Mouse (Mus musculus) embryo, embryonic 11 days (tissue): ENCODE measurements at regions not wholly inside any gene's neighbourhood (a gene's known extent, or its start where the extent isn't known, plus 50 kb on each side); places are given as distances from the start of the nearest gene placed in this dataset.
A peak's percentile ranks its signal among the peaks of the same experiment; 100 is the strongest.

ENCODE experiments used
- DNase-seq: peaks from one replicate; pipeline ENCODE4 v3.0.0-alpha.2; 2015

GRCm38 (mm10) chr15:62106518-62106975 is 1183.7 kb upstream of the A1bg start:
- DNase-seq, result peak; percentile 75

GRCm38 (mm10) chr15:62105483-62105882 is 1182.7 kb upstream of the A1bg start:
- DNase-seq, result no peak

- DNase-seq, result no peak
Observed at GRCm38 (mm10) chr15:62104653-62105052, 1181.8 kb upstream of the A1bg start.

DNA sequence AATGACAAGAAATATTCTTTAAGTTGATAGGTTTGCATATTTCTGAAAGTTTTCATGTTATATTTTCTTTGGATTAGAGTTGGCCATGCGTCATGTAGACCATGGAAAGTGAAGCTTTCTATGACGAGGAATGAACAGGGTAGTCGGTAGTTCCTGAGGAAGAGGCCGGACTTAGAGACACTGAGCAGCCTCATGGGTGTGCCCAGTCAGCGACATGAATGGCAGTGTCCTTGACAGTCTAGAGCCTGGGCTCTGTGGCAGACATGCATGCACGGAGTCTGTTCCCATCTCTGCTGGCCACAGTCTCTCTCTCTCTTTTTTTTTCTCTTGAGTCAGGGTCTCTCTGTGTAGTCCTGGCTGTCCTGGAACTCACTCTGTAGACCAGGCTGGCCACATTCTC is 1176.9 kb upstream of the A1bg start:
- DNase-seq, result no peak

- peak; percentile 18 for DNase-seq
Observed at GRCm38 (mm10) chr15:62098791-62099660, 1176.2 kb upstream of the A1bg start.

- DNase-seq, result no peak
Observed at GRCm38 (mm10) chr15:62096778-62097177, 1174.0 kb upstream of the A1bg start.

DNA sequence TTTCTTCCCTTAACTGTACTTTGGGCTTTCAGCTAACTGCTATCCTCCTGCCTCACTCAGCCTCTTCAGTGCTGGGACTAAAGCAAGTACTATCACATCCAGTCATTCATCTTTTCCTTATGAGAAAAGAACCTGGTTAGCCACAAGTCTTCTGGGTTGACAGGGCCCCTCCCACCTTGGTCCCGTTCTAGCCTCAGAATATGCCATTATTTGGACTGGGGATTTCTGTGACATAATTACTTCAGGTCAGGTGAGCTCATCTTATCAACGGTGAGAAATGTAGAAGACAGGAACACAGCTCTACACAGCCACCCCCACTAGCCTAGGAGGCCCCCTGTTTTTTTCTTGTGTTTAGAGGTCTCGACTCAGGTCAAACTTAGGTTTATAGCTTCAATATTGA is 1172.4 kb upstream of the A1bg start:
- no peak for DNase-seq

DNA sequence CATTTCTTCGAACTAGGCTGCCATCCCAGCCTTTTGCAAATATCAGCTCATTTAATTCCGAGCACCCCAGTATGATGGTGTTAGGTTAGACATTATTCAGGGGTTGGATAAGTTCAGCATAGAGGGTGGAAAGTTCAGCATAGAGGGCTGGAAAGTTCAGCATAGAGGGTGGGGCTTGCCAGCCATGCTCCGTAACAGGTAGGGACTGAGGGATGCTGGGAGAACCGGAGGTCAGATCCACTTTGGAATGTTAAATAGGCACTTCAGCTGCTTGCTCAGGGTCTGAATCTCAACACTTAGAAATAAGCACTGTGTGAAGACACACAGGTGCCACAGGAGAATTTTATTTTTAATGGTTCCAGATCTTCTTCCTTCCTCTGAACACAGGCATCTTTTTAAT is 1170.9 kb upstream of the A1bg start:
- DNase-seq, result no peak

GRCm38 (mm10) chr15:62092671-62093185 is 1169.9 kb upstream of the A1bg start:
- peak; percentile 64 for DNase-seq

DNA sequence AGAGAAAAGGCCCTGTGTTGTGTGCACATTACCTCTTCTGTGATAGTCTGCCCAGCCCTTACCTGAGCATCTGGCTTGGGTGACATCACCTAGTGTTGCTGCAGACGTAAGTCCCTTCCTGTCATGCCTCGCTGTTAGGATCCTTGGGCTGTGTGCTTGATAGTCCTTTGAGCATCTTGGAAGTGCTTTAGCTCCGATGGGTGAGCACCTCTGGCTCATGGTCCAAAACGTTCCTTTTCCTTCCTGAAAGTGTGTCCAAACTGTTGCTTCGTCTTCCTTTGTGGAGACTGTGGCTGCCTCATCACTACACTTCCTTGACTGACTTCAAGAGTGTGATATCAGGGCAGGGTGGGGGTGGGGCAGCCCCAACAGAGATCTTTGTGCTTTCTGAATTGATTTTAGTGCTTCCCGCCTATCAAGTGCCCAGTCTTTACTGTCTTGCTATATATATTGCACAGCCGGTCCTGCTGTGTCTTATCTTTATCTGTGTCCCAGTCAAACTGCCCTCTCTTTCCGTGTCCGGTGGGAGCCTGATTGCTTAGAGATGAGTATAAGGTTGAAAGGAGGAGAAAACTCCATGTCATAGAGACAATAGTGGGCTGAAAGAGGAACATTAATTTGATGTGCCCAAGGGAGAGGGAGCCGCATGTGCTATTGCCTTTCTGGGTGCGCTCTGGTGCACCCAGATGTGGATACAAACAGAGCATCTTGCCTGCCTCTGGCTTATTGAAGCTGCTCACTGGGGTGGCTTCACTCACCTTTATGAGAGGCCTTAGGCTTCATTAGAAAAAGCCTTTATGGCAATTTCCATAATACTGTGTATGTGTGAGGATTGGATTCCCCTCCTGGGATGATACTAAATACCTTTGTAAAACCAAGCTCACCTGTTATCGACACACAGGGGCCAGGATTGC is 1169.2 kb upstream of the A1bg start:
- DNase-seq, result no peak

DNA sequence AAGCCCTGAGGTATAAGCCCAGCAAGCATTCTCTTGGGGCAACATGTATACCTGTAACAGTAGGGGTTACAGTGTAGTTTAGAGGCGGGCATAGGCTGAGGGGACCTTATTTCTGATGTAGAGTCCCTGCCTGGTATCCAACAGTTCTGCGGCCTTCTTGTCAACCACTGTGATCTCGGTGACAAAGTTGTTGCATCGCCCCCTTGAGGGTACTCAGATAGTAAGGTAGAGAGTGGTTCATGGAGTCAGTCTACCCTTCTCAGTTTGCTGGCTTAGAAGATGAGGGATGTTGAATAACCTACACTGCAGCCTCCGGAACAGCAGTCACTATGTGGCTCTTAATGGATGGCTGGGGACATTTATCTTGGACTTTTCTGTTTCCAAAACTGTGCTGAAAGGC is 1168.3 kb upstream of the A1bg start:
- DNase-seq, result no peak

GRCm38 (mm10) chr15:62088341-62088740 is 1165.5 kb upstream of the A1bg start:
- DNase-seq, result no peak

DNA sequence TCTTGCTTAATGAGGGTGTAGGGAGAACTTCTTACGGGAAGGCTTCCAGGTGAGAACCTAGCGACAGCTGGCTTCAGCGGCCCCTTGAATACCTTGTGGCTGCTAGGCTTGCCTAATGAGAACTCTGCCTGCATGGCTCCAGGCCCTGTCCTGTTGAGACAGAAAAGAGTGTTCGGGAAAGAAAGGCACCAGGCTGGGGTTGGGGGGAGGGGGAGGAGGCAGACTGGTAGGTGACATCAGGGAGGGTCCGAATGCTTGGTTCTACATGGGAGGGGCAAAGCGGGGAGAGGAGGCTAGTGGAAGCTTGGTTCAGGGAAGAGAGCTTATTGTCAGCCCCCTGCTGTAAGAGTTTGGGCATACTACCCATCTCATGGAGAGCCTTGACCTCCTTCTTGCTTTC is 1164.9 kb upstream of the A1bg start:
- DNase-seq, result no peak

- no peak for DNase-seq
Observed at GRCm38 (mm10) chr15:62086037-62086436, 1163.2 kb upstream of the A1bg start.

DNA sequence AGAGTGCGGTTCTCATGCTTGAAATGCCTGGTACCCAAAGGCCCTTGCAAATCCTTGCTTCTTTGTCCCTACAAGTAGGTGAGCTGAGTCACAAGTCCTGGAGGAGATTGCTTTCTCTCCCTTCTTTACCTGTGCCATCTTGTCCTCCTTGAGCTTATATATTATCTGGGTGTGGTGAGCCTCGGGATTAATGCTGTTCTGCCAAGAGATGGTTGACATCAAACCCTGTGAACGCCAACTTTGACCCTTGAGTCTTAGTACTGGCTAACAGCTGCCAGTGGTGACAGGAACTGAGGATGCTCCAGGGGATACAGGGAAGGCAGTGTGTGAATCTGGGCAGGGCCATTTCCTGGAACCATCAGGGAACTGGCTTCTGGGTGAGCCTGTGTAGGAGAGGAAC is 1160.5 kb upstream of the A1bg start:
- no peak for DNase-seq

DNA sequence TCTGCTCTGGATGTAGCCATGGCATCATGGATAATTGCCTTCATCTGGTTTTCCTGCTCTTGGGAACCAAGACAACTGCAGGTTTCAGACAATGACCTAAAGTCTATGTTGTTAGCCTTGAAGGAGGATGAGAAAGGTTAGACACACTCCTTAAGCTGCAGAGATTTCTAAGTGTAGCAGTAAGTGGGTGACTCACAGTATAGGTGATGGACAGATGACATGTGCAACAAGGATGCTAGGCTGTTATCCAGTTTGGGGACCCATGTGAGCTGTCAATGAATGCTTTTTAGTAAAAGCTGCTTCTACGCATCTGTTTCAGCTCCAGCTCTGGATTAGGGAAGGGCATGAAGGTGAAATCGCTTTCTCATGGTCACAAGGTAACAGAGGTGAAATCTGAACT is 1159.7 kb upstream of the A1bg start:
- no peak for DNase-seq

- DNase-seq, result no peak
Observed at GRCm38 (mm10) chr15:62079155-62080109, 1156.6 kb upstream of the A1bg start.

- DNase-seq, result no peak
Observed at GRCm38 (mm10) chr15:62076552-62077234, 1153.9 kb upstream of the A1bg start.

DNA sequence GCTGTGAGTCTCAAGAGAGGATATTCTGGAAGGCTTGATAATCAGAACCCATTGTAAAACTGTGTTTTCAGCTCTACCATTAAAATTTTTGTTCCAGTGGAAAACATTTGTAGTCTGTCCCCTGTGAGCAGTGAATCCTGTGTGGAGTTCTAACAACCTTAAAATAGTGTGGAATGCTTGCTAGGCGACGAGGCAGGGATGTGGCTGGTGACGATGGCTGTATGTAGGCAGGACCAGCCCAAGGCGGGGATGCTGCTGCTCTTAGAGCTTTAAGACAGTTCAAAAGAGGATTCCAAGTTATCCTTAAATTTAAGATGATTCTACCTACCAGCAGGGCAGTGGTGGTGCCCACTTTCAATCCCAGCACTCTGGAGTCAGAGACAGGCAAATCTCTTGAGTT is 1151.9 kb upstream of the A1bg start:
- no peak for DNase-seq

DNA sequence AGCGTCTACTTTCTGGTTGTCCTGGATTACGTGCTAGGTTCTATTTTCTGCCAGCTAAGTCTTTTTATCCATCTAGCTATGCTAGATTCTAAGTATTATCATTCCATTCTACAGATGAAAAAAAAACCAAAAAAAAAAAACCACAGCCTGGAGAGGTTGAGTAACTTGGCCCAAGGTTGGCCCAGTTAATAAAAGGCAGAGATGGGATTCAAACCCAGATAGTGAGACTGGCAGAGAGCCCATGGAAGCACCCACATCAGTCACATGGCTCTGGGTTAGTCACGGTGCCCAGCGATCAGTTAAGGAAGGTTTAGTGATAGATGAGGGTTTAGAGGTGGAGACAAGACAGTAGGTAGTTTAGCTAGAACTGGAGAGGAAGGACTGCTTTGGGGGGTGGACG is 1150.8 kb upstream of the A1bg start:
- no peak for DNase-seq

DNA sequence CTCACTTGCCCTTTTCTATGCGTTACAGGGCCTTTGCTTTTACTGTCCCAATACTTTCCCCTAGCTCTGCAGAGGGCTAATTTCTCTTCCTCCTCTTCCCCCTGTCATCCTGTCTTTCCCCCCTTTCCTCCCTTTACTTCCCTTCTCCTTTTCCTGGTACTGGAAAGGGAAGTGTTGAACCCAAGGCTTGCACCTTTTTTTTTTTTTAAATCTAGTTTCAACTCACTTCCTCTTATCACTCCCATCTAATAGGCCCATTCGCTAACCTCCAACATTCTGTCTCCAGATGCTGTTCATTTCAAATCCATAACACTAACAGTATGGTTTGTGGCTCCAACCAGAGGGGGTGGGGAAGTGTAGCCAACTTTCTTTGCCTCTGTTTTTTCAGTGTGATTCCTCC is 1148.5 kb upstream of the A1bg start:
- no peak for DNase-seq
